Mouse (Mus musculus) heart, postnatal 0 days (tissue): ENCODE measurements at regions not wholly inside any gene's neighbourhood (a gene's known extent, or its start where the extent isn't known, plus 50 kb on each side); places are given as distances from the start of the nearest gene placed in this dataset.

Experiments
- CTCF ChIP-seq: IDR thresholded peaks from 2 replicates; pipeline ENCODE4 v1.5.1; 2016; ENCODE audit warnings: antibody characterized with exemption, control low read depth, low read depth
- EP300 ChIP-seq: IDR thresholded peaks from 2 replicates; pipeline ENCODE4 v1.6.1; 2016; ENCODE audit warnings: antibody characterized with exemption, low read depth

DNA sequence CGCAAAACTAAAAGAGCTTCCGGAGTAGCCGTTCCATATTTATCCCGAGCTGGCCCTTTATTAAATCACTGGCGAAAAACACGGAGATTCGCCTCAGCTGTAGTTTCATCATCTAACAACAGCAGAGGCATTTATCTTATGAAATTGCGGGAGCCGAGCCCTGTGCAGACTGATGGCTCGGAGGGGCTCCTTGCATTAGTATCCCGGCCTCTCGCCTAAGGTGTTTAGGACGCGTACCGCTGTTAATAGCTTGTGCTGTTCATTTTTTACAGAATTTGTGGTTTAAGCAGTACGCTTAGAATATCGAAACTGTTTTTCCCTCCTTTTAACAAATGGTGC, 361.9 kb downstream of the En1 start:
- TF ChIP-seq CTCF (no peak), EP300 (no peak)
